In the genomic region with DNA sequence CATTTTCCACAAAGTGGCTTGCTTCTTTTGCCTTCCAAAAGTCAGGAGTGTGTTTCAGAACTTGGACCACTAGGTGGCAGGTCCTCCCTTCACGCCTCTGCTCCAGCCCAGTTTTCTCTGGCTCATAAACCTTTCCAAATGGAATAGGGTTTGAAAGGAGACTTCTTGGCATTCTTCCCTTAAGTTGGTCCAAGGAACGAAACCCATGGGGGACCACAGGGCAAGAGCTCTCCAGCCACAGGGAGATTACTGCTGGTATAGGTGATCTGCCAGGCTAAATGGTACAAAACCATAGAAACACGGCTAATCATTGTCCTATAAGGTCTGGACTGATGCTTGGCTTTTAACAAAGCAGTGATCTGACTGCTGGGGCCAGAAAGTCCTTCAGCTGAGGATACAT, we compare ENCODE assay signal across 9 mouse cellular contexts.
DNase-seq lines count a peak whose midpoint lies in the region; ATAC-seq and TF ChIP-seq lines count a peak whose summit lies in the region.
"Had no signal": no experiment of that assay in that cellular context is flagged by ENCODE, and none has a peak within 500 bp of the region (broad histone marks: within the 10 kb centered on the region; RNA-seq: fewer than 3 reads in every experiment).

No protein-coding gene starts in this region.

- no peak overlapping the region for H3K9ac ChIP-seq in liver, embryonic 14.5 days (replicated peaks)
- no peak overlapping the region for H3K9ac ChIP-seq in liver, embryonic 11.5 days (ENCODE audit: low read depth, low read length)
- H3K9ac ChIP-seq in forebrain, embryonic 15.5 days (replicated peaks), result no peak overlapping the region
- H3K9ac ChIP-seq: limb, embryonic 12.5 days had no signal

- no peak overlapping the region for H3K27ac ChIP-seq in liver, embryonic 14.5 days
- no peak overlapping the region for H3K27ac ChIP-seq in liver, embryonic 11.5 days (ENCODE audit: low read depth, low read length)
- peak overlapping the region; percentile 58 for H3K27ac ChIP-seq in forebrain, embryonic 15.5 days (replicated peaks)
- H3K27ac ChIP-seq: limb, embryonic 12.5 days had no signal

- no peaks in the 10 kb centered on the region for H3K4me1 ChIP-seq in liver, embryonic 14.5 days (replicated peaks; ENCODE audit: control insufficient read depth in 2 of 2, insufficient read depth in 2 of 2, low read length in 1 of 2)
- no peaks in the 10 kb centered on the region for H3K4me1 ChIP-seq in liver, embryonic 11.5 days (replicated peaks; ENCODE audit: control insufficient read depth, insufficient read depth, low read length)
- peaks cover 19% of the 10 kb centered on the region for H3K4me1 ChIP-seq in forebrain, embryonic 15.5 days
- H3K4me1 ChIP-seq: limb, embryonic 12.5 days had no signal

- H3K27me3 ChIP-seq in liver, embryonic 14.5 days (ENCODE audit: control insufficient read depth, insufficient read depth, low read length), result no peaks in the 10 kb centered on the region
- no peaks in the 10 kb centered on the region for H3K27me3 ChIP-seq in liver, embryonic 11.5 days (replicated peaks; ENCODE audit: control insufficient read depth, insufficient read depth, low read length)
- no peaks in the 10 kb centered on the region for H3K27me3 ChIP-seq in forebrain, embryonic 15.5 days

- no peak for DNase-seq in liver, embryonic 14.5 days (ENCODE audit: low read depth in 3 of 3, low spot score in 3 of 3)
- DNase-seq in liver, embryonic 11.5 days (ENCODE audit: low spot score), result no peak
- DNase-seq in kidney, postnatal 14 days, result peak; percentile 41
- DNase-seq in lung, postnatal 14 days, result peak; percentile 27
- peak; percentile 54 for DNase-seq in right cerebral cortex, postnatal 25 days

- ATAC-seq in liver, embryonic 14.5 days (ENCODE audit: insufficient read depth), result no peak
- ATAC-seq in liver, embryonic 11.5 days (replicated peaks; ENCODE audit: low FRiP score), result no peak
- ATAC-seq in cerebellum, adult (ENCODE audit: insufficient number of reproducible peaks, low FRiP score, low TSS enrichment), result peak; percentile 74
- peak; percentile 65 for ATAC-seq in forebrain, embryonic 15.5 days (replicated peaks)
- no peak for ATAC-seq in erythroblast, adult 5-6 weeks (replicated peaks; ENCODE audit: low FRiP score, poor library complexity, severe bottlenecking)

- no peak for TF ChIP-seq EP300 in liver, embryonic 14.5 days (IDR thresholded peaks at IDR 0.05; ENCODE audit: low read depth)

- H3K9me3 ChIP-seq in liver, embryonic 14.5 days (ENCODE audit: control insufficient read depth, low read length), result no peaks in the 10 kb centered on the region
- H3K9me3 ChIP-seq in liver, embryonic 11.5 days (ENCODE audit: control insufficient read depth, low read length), result no peaks in the 10 kb centered on the region
- H3K9me3 ChIP-seq in forebrain, embryonic 15.5 days, result no peaks in the 10 kb centered on the region
- H3K9me3 ChIP-seq: limb, embryonic 12.5 days had no signal

- WGBS in liver, embryonic 14.5 days (ENCODE audit: insufficient replicate concordance), result 78% methylated on average over 3 of the region's 3 CpGs
- WGBS in liver, embryonic 11.5 days, result 71% methylated on average over 3 of the region's 3 CpGs
- WGBS in forebrain, embryonic 15.5 days, result 13% methylated on average over 3 of the region's 3 CpGs

- no peak overlapping the region for H3K4me3 ChIP-seq in liver, embryonic 14.5 days (ENCODE audit: insufficient read depth in 1 of 2, low read depth in 2 of 2, low read length in 2 of 2)
- no peak overlapping the region for H3K4me3 ChIP-seq in liver, embryonic 11.5 days (ENCODE audit: low read depth, low read length)
- H3K4me3 ChIP-seq in forebrain, embryonic 15.5 days, result no peak overlapping the region
- H3K4me3 ChIP-seq: limb, embryonic 12.5 days had no signal

- H3K4me2 ChIP-seq in liver, embryonic 14.5 days (ENCODE audit: low read depth), result no peak overlapping the region
- no peak overlapping the region for H3K4me2 ChIP-seq in liver, embryonic 11.5 days
- H3K4me2 ChIP-seq in forebrain, embryonic 15.5 days (replicated peaks), result no peak overlapping the region
- H3K4me2 ChIP-seq: limb, embryonic 12.5 days had no signal

- TF ChIP-seq CTCF in liver, embryonic 14.5 days (IDR thresholded peaks at IDR 0.05; ENCODE audit: low read depth), result peak; percentile 57

- H3K36me3 ChIP-seq in liver, embryonic 14.5 days (replicated peaks; ENCODE audit: control insufficient read depth, insufficient read depth, low read depth), result peaks cover 59% of the 10 kb centered on the region
- H3K36me3 ChIP-seq in liver, embryonic 11.5 days (ENCODE audit: control insufficient read depth, insufficient read depth, low read length), result peaks cover 11% of the 10 kb centered on the region; the same call in 1 of the 2 replicates
- H3K36me3 ChIP-seq in forebrain, embryonic 15.5 days, result peaks cover 3% of the 10 kb centered on the region; the same call in 1 of the 2 replicates
- H3K36me3 ChIP-seq: limb, embryonic 12.5 days had no signal

Comparison
In these comparisons a context has a peak if more than half of its experiments do, and no peak if none do; other contexts are left out.
1. ATAC-seq: peak in cerebellum, adult (single experiment) and forebrain, embryonic 15.5 days (single experiment); none in liver, embryonic 14.5 days (single experiment), liver, embryonic 11.5 days (single experiment) and erythroblast, adult 5-6 weeks (single experiment).
2. DNase-seq: peak in kidney, postnatal 14 days (single experiment), lung, postnatal 14 days (single experiment) and right cerebral cortex, postnatal 25 days (single experiment); none in liver, embryonic 14.5 days (0 of 3) and liver, embryonic 11.5 days (single experiment).